Mouse (Mus musculus) erythroblast, adult 5-6 weeks (primary cell): ENCODE measurements around the gene Slc6a6. TPM values are rescaled to one million over a fixed set of nuclear protein-coding genes. Genes with fewer than 3 reads are reported as not detected.
A peak's percentile ranks its signal among the peaks of the same experiment; 100 is the strongest.

Experiments used
- ATAC-seq: replicated peaks from 2 replicates; pipeline ENCODE4 v1.8.0; 2016; ENCODE audit warnings: moderate number of reproducible peaks, mild to moderate bottlenecking, moderate TSS enrichment, inconsistent platforms; ENCODE audit not compliant: poor library complexity, low FRiP score, severe bottlenecking
- total RNA-seq, 2 experiments: library from RNA; stranded (forward) in 1 of 2; stranded (reverse) in 1 of 2; fragments of 150-400 nt in 1 of 2; fragments of 200-764, 138-1000 nt in 1 of 2; gene quantifications; 2 replicates each; pipeline versions ENCODE4 v1.2.3 to v1.2.4; 2015 to 2017; ENCODE audit warnings: low replicate concordance in 2 of 2

Gene Slc6a6
- total RNA-seq (2015; ENCODE audit: low replicate concordance) (12.1 and 15.0 TPM in 2 replicates), total RNA-seq (2017; ENCODE audit: low replicate concordance) (7.1 and 11.6 TPM in 2 replicates)

DNA sequence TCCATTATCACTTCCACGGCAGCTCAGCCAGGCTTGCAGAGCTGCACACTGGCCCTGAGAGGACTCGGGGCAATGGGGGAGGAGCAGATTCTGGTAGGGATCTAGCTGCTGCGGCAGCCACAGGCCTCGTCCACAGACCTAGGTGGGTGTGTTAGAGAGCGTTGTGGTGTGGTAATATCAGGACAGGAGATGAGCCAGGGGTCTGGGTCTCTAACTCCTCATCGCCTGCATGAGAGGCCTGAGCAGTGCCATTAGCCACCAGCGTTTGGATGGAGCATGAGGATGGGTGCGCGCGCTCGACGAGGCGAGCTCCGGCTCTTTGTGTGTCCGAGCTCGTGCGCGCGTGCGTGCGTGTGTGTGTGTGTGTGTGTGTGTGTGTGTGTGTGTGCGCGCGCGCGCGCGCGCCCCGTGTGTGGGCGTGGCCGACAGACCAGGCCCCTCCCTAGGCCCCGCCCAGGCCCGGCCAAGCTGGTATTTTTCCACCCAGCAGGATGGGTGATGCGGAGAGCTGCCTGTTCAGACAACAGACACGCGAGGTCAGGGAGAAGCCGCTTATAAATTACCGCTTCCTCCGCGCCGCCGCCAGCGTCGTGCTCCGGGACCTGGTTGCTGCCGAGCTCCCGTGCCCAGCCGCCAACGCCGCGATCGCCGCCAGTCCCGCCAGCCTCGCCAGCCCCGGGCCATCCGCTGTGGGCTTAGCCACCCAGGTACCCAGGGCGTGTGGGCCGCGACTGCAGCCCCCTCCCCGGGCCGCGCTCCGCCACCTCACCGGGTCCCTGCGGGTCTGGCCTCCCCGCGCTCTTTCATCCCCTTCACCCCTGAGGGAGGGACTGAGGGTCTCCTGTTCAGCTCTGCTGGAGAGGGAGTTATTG lies at the start of gene Slc6a6:
TSS of gene Slc6a6 (plus strand) at position 452 of the 872 bp plus-strand sequence.
- peak; percentile 74 for ATAC-seq

DNA sequence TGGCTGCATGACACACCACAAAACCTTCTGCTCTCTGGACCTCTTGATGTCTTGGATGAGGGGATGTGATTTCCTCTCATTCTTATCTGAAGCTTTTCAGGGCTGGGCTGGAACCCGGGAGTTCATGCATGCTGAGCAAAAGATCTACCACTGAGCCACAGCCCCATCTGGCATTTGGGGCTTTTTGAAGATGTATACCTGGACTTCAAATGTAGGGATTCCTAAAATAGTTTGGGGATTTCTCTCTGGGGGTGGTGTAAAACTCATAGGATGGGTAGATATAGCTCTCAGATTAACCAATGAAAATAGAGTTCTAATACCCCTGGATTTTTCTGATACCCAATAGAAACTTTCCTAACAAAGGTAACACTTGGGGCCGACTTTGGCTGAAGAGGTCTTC lies 49.4 kb upstream of the Slc6a6 start:
- ATAC-seq: no peak

DNA sequence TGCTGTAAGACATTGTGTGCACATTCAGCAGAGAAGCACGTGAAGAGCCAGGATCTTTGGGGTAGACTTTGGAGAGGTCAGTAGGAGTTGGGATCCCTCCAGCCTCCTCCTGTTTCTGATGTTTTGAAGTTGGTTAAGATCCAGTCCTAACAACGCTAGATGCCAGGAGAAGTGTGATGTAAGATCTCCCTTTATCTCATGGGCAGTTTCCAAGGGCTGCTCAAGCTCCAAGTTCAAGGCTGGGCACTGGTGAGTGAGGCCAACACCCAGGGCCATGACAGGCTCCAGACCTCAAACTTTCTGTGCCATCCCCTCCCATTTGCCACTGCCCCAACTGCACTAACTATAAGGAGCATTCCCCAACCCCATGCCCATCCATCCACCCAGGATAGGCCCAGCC lies 49.0 kb upstream of the Slc6a6 start:
- ATAC-seq: no peak

DNA sequence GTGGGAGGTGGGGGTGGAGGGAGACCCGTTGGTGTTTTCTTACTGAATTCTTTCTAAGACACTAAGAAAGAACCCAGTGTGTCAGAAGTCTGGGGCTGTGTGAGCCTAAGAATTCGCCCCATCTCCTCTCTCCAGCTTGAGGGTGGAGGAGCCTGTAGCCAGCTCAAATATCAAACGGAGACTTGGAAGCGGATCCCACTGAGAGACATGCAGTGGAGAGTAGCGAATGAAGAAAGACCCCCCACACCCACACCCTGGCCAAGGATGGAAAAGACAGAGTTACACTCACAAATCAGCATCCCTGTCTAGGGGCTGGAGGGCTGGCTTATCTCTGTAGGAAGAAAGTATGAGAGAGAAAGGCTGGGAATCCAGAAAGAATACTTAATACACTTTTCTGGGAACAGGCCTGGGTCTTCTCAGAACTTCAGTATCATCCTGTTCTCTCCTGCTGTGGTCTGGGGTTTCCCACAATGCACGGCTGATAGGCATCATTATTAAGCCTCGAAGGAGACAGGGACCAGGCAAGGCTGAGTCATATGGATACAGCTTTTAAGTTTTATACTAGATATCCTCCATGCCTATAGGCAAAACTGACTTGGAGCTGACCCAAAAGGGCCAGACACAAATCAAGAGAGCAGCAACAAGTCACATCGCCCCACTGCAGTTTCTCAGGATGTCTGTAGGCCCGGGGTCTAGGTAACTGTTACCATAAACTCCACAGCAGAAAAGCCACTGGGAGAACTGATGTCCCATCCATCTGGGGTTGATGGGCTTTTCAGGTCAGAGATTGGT lies 45.5 kb upstream of the Slc6a6 start:
- ATAC-seq: no peak

DNA sequence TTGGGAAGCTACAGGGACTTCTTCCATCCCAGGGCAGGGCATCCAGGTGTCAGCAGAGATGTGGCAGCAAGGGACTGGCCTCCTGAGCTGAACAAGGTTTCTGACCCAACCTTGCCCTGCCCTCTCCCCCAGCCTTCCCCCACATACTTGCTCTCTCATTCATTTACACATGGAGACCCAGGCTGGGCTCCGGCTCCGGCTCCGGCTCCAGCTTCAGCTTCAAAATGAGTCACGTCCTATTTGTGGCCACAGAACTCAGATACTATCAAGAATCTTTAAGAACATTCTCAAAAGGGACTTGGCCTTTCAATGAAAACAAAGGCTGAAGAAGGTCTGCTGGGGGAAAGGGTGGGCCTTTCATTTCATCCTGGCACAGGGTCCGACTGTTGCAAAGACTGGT lies 40.8 kb upstream of the Slc6a6 start:
- no peak for ATAC-seq

DNA sequence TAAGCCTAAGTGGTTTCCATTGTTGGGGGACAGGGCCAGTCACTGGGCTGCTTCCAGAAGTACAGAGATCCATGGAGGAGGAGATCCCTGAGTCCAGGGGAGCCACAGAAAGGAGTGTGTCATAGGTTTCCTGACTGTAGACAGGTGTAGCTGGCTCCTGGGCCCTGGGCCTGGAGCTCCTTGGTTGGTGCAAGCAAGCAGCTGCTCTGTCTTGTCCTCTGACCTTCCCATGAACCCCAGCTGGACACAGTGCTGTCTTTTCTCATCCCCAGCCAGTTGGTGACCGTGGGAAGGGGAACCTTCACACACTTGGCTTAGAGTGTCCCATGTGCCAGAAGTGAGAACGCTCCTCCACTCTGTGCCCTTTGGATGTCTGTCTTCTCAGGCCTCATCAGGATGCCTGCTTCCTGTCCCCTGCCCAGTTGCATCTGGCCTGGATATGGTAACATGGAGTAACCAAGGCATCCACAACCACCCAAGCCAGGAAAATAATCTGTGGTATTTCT lies 40.4 kb upstream of the Slc6a6 start:
- no peak for ATAC-seq

DNA sequence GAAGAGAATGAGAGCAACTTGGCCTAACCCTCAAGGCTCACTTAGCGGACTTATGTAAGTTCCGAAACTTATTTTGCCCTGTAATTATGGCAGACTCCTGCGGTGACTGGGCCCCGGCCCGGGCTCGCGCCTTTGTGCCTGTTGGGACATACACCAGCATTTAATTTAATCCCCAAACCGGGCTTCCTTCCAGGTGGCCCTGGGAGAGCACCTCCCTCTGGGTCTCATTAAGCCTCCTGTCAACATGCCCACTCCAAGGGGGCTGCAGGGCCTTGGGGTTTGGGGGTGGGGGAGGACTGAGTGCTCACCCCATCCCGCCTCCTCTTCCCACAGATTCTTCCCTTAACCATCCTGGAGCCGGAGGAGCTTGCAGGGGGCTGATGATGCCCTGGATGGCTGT lies 37.8 kb upstream of the Slc6a6 start:
- ATAC-seq: no peak

DNA sequence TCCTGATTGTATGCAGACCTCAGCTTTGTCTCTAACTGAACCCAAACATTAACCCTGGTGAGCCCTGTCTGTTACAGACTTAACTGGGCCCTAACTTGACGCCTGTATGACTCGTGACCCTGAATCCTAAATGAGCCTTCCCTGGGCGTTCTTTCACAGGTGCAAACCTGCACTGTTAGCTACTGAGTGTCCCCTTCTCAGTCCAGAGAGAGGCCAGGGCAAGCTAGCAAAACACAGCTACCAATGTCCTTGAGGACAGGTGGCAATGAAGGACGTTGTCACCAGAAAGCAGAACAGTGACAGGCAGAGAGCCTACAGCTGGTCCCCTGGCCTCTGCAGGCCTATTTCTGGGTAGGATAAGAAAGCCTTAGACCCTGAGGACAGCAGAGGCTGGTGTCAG lies 37.0 kb upstream of the Slc6a6 start:
- ATAC-seq: no peak

DNA sequence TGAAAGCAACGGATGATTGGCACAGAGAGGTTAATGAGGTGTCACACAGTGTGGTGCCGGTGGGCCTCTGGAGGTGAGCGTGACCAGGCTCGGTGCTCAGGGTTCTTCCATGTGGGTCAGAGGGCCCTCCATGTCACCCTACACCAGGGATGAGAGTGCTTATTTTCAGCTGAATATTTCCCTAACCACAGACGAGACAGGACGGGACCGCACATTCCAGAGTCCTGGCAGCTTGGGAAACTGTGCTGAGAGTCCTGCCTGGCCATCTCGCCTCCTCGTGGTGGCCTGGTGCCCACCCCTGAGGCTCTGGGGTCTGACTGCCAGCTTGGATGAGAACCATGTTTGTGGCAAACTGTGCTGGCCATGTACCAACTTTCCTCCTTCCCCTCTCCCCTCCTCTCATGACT lies 36.5 kb upstream of the Slc6a6 start:
- no peak for ATAC-seq

DNA sequence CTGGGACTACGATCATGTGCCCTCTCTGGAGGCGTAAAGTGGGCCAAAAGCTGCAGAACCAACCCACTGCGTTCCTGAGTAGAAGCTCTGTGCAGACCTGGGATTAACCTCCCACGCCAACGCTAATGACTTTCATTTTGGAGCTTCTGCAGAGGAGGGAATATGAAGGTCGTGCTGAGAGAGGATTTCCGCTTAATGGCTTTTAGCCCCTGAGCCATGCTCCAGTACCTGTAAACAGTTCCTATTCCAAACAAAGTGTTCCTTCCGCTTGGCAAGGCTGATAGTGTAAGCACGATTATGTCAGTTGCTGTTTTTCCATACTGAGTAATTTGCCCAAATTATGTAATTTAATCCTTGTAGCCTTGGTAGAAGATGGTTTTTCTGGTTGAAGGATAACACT lies 33.6 kb upstream of the Slc6a6 start:
- ATAC-seq: no peak

DNA sequence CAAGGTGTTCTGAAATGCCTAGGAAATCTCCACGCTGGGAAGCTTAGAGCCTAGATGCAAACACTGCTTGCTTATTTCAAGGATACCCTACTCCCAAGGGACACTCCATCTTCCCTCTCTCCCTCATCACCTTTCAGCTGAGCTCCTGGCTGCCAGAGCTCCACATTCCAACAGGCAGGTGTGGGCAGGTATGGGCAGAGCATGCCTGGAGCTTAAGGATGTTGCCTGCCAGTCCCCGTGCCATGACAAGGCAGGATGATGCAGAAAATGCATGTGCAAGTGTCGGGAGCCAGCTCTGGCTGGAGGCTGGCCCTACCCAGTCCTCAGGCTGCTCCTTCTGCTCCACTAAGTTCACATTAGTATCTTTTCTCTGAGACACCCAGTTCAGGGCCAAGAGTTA lies 31.6 kb upstream of the Slc6a6 start:
- no peak for ATAC-seq

DNA sequence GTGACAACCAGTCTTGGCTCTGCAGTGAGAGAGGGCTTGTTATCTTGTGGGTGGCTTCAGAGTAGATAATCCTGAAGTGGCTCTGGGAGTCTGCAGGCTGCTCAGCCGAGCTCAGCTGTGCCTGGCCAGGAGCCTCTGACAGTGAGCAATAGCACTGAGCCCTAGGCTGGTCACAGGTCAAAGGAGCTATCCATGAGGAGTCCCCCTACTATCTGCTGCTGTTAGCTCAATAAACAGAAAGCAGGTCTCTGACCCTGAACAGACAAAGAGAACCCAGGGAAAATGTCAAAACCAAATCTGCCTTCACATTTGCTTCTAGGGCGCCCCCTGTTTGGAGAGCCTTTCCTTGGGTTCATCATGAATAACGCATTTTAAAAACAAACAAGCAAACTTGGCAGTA lies 28.6 kb upstream of the Slc6a6 start:
- no peak for ATAC-seq

DNA sequence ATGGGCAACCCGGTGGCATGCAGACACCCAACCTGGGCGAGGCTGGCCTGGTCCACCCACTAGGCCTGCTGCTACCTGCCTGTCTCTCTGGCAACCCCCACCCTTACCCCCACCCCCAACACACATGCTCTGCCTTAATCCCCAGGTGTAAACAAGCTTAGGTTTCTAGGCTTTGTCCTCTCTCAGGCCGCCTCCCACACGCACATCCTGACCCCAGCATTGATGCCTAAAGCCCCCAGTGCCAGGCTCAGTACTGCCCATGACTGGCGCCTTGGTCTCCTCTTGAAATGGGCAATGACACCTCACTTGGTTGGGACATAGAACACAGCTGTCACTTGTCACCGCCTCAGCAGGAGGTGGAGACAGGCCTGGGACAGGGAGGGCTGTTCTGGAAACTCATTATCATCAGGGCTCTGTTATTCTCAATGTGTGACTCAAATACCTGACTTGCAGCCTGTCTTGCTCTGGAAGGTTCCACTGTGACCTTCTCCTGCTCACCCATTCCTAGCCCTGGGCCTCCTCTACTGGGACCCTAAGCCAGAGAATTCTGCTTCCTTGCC lies 27.9 kb upstream of the Slc6a6 start:
- ATAC-seq: no peak

DNA sequence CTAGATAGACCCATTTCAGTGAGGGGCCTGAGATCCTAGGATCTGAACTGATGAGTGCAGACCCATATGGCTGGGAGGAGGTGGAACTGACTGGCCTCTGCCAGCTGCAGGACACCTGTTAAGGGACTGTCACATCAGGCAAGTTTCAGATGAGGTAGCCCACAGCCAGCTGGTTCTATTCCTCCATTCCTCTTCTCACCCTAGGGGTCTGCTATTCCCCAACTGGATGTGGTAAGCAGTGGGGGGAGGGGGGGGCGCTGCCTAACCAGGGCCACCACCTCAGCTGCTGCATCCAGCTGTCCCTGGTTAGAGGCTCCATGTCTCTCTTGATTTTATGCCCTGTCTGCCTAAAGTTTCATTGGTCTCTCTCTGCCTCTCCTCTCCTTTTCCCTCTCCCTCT lies 25.6 kb upstream of the Slc6a6 start:
- no peak for ATAC-seq

DNA sequence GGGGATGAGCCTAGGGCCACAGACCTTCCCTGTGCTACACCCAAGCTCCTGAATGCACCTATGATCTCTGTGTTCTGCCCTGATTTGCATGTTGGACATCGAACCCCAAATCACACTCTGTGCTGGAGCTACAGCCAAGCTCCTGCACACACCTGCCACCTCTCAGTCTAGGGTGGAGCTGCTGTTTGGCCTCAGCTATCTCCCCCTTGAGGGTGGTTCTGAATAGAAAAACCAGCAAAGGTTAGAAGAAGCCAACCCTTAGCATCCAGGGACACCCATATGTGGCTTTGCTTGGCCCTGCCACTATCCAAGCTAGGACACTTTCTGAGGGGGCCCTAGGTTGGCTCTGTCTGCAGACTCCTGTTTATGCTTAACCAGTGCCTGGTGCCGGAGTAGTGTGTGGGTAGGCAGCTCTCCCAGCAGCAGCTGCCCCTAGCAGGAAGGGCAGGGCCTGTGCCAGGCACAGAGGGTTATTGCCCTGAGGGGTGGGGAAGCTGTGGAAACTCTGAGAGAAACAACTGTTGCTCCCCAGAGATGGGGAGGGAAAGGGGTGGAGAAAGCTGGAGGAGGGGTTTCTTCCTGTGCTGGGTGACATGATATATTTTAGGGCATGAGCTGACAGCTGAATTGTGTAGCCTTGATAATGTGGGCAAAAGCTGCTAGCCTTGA lies 23.9 kb upstream of the Slc6a6 start:
- ATAC-seq: no peak

DNA sequence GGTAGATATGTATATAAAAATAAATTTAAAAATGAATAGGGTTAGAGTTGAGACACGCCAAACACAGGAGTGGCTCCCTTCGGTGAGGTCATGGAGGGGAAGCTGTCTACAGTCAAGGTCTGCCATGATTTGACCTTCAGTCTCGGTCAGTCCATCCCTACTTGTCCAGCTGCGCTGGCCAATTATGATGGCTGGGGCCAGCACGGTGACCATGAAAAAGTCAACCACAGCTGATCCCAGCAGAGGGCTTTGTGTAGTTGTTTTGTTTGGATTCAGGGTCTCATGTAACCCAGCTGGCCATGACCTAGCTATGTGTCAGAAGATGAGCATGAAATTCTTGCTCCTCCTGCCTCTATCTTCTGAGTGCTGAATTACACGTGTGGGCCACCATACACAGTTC lies 21.6 kb upstream of the Slc6a6 start:
- ATAC-seq: no peak

DNA sequence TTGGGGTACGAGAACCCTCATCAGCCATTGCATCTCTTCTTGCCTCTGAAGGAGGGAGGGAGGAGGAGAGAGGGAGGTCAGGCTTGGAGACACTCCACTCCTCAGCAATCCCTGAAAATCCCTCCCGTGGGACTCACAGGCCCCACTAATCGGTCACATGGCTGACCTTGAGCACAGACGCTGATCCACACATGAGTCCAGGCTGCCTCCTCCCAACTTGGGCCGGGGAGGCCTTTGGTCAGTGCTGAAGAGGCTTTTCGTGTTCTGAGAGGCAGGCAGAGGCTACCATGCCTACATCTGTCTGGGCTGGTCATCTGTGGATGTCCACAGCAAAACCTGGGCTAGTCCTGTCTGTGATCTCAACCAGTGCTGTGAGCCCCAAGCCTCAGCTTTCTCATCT lies 20.2 kb upstream of the Slc6a6 start:
- no peak for ATAC-seq

DNA sequence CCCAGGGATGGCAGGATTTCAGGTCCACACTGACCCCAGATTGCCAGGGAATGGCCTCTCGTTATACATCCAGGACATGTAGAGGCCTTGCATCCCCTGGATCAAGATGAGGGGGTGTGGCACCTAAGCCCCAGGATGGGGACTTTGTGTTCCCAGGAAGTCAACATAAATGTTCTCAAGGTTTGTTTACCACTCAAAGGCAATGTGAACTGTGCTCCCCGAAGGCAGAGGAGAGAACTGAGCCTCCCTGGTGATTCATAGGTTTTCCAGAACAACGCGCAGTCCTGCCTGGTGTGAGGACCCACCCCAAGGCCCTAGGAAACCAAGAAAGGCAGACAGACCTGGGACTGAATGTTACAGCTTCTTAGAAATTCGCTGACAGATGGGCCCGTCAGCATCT lies 18.6 kb upstream of the Slc6a6 start:
- no peak for ATAC-seq

DNA sequence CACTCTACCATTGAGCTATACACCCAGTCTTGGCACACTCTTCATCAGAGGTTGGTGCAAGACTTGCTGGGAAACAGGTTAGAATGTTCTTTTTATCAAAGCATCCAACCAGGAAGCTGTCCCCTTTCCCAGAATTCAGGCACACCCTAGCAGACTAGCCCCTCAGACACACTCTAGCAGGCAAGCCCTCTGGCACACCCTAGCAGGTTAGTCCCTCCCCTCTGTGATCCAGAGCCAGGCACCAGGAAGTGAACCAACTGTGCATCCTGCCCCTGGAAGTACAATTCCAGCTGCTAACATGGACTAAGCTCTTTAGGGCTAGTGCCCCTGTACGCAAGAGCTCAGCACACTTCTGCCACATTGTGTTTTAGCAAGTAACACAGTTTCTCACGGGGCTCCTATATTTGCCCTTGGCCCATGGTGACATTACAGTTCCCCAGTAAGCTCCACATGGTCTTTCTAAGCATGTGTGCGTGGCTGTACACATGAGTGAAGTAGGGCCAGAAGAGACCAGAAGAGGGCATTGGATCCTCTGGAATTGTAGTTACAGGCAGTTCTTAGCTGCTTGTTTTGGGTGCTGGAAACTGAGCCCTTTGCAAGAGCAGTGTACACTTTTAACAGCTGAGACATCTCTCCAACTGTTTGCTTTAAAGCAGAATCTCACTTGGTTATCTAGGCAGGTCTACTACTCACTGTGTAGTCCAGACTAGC lies 17.7 kb upstream of the Slc6a6 start:
- ATAC-seq: no peak
